In genomic region chr11:79254391-79255098, GRCm38 (mm10) we compare ENCODE assay signal across 7 mouse cellular contexts. TPM values are rescaled to one million over a fixed set of nuclear protein-coding genes. Genes with fewer than 3 reads are reported as not detected.
DNase-seq lines count a peak whose midpoint lies in the region; ATAC-seq and TF ChIP-seq lines count a peak whose summit lies in the region.

Wsb1 (minus strand) TSS chr11:79254671.

- no peak for TF ChIP-seq CTCF in intestine, postnatal 0 days (IDR thresholded peaks at IDR 0.05; ENCODE audit: low read depth)
- TF ChIP-seq CTCF in small intestine, adult 2 months (IDR thresholded peaks at IDR 0.05; ENCODE audit: extremely low read depth, insufficient read length, insufficient replicate concordance, low read depth, low read length), result no peak

- 1% methylated on average over 50 of the region's 50 CpGs for WGBS in intestine, postnatal 0 days
- 2% methylated on average over 50 of the region's 50 CpGs for WGBS in midbrain, embryonic 12.5 days
- WGBS in small intestine, adult 2 months, result 2% methylated on average over 50 of the region's 50 CpGs

- peak; percentile 89 for ATAC-seq in intestine, postnatal 0 days
- peak; percentile 96 for ATAC-seq in midbrain, embryonic 12.5 days (ENCODE audit: low FRiP score, low read depth)

- peak within 1 kb of the TSS; percentile 97 for H3K27ac ChIP-seq in intestine, postnatal 0 days (ENCODE audit: low read depth, low read length)
- peak within 1 kb of the TSS; percentile 97 for H3K27ac ChIP-seq in midbrain, embryonic 12.5 days (replicated peaks)
- H3K27ac ChIP-seq in small intestine, adult 2 months (ENCODE audit: insufficient read depth, low read depth, low read length), result peak within 1 kb of the TSS; percentile 77

- H3K27me3 ChIP-seq in intestine, postnatal 0 days (replicated peaks; ENCODE audit: control insufficient read depth, insufficient read depth, low read length), result no peaks in the 10 kb centered on the region
- peaks cover 11% of the 10 kb centered on the region; the same call in 1 of the 2 replicates for H3K27me3 ChIP-seq in midbrain, embryonic 12.5 days
- no peaks in the 10 kb centered on the region for H3K27me3 ChIP-seq in small intestine, adult 2 months (ENCODE audit: control insufficient read depth, insufficient read depth, low read length)

- H3K36me3 ChIP-seq in intestine, postnatal 0 days (ENCODE audit: control insufficient read depth, insufficient read depth), result peaks cover 15% of the 10 kb centered on the region
- peaks cover 15% of the 10 kb centered on the region for H3K36me3 ChIP-seq in midbrain, embryonic 12.5 days
- H3K36me3 ChIP-seq in small intestine, adult 2 months (ENCODE audit: control insufficient read depth, insufficient read depth, low read length), result peaks cover 16% of the 10 kb centered on the region

- peak within 1 kb of the TSS; percentile 100 for H3K4me3 ChIP-seq in intestine, postnatal 0 days (ENCODE audit: low read depth, low read length)
- peak within 1 kb of the TSS; percentile 95 for H3K4me3 ChIP-seq in midbrain, embryonic 12.5 days
- H3K4me3 ChIP-seq in small intestine, adult 2 months (ENCODE audit: low read depth, low read length), result peak within 1 kb of the TSS; percentile 75

- peak; percentile 99 for TF ChIP-seq POLR2A in small intestine, adult 2 months (IDR thresholded peaks at IDR 0.05; ENCODE audit: low read depth, low read length)

- intact Hi-C loops in left cerebral cortex, postnatal 4 days (cut with DNase I), result no loop called here

- peak; percentile 91 for DNase-seq in adrenal gland, adult 8-10 months
- DNase-seq in embryo, embryonic 9.5 days (ENCODE audit: extremely low spot score), result peak; percentile 96
- no peak for DNase-seq in gonadal fat pad, adult 2 months (ENCODE audit: low read depth)
- peak; percentile 95 for DNase-seq in left cerebral cortex, postnatal 4 days

- H3K9me3 ChIP-seq in intestine, postnatal 0 days (ENCODE audit: control insufficient read depth), result no peaks in the 10 kb centered on the region
- no peaks in the 10 kb centered on the region for H3K9me3 ChIP-seq in midbrain, embryonic 12.5 days

- no peaks in the 10 kb centered on the region; the same call in 1 of the 2 replicates for H3K4me1 ChIP-seq in intestine, postnatal 0 days (replicated peaks; ENCODE audit: control insufficient read depth, insufficient read depth, low read length)
- peaks cover 22% of the 10 kb centered on the region for H3K4me1 ChIP-seq in midbrain, embryonic 12.5 days
- H3K4me1 ChIP-seq in small intestine, adult 2 months (ENCODE audit: control insufficient read depth, insufficient read depth, insufficient read length, low read length), result peaks cover 12% of the 10 kb centered on the region

- H3K4me2 ChIP-seq in intestine, postnatal 0 days (replicated peaks; ENCODE audit: low read depth), result peak within 1 kb of the TSS; percentile 83
- peak within 1 kb of the TSS; percentile 67 for H3K4me2 ChIP-seq in midbrain, embryonic 12.5 days (replicated peaks)

- peak within 1 kb of the TSS; percentile 82 for H3K9ac ChIP-seq in intestine, postnatal 0 days (ENCODE audit: low read depth, low read length)
- H3K9ac ChIP-seq in midbrain, embryonic 12.5 days (replicated peaks), result peak within 1 kb of the TSS; percentile 97

RNA-seq across cellular contexts. Expression of gene Wsb1, which starts in this region (rescaled TPM):
- total RNA-seq in adrenal gland, adult 8-10 months (2022), result 10 to 100 TPM; 37.7 to 96.3 (median 62.2) TPM
- 35.5 and 38.7 TPM in 2 replicates for polyA plus RNA-seq in gonadal fat pad, adult 2 months (2012; rRNA removed)
- 64.7 and 70.5 TPM in 2 replicates for polyA plus RNA-seq in intestine, postnatal 0 days (2015; fragmentation: Nextera tagmentation; extraction: Ambion mirVana)
- total RNA-seq in left cerebral cortex, postnatal 4 days (2021), result 100 to 1,000 TPM; 154 to 166 TPM
- polyA plus RNA-seq in midbrain, embryonic 12.5 days (2016; fragmentation: Nextera tagmentation; extraction: Ambion mirVana), result 490 and 507 TPM in 2 replicates
- 24.3 and 47.5 TPM in 2 replicates for polyA plus RNA-seq in small intestine, adult 2 months (2012; rRNA removed)
